Mouse (Mus musculus): ENCODE measurements around the gene Slfn9. TPM values are rescaled to one million over a fixed set of nuclear protein-coding genes. Genes with fewer than 3 reads are reported as not detected.

The Slfn9 gene
- polyA plus RNA-seq, 1 experiment from 2014 or later = 5.4 TPM

DNA sequence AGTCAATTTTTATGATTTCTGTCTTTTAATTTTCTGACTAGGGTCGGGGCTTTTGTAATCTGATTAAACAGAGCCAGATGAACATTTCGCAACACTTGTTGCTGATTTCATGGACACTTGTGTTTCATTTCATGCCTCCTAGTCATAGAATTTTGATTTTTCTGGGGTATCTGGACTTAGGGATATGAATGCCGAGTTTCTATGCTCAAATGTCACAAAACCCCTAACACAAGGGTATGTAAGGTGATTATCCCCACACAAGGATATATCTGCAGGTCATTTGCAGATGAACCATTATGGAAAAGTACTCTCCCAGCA lies 62.0 kb downstream of the Slfn9 start:
- POLR2A ChIA-PET = no interaction called here
- CTCF ChIA-PET = no interaction called here
- no peak for ATAC-seq
- no peak for DNase-seq (ENCODE audit: low read depth, low spot score)
- in situ Hi-C loops (cut with MboI; ENCODE audit: low pct_unique_long_range_greater_than_20kb) = no loop called here
- H3K27me3 ChIP-seq = no peaks in the 10 kb centered on the region
- TF ChIP-seq CTCF (IDR thresholded peaks at IDR 0.05) = no peak

DNA sequence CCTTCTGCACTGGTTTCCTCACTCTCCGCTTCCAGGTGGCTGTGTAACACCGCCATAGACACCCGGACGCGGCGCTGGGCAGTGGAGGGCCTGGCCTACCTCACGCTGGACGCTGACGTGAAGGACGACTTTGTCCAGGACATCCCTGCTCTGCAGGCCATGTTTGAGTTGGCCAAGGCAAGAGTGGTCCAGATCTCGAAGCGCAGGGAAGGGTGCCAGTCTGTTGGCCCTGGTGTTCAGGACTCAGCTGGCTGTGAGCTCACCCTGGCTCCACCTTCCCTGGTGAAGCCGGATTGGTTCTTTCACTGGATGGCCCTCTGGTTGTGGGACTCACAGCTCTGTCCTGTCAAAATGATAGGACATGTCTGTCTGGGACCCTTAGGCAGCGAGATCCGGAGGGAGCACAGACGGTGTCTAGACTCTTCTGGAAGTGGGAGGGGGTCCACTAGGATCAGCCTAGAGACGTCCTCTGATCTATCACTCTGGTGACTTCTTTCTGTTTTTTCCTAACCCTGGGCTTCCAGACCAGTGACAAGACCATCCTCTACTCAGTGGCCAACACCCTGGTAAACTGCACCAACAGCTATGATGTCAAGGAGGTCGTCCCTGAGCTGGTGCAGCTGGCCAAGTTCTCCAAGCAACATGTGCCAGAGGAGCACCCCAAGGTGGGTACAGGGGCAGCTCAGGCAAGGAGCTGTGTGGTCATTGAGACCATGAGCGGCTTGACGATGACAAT lies 62.6 kb downstream of the Slfn9 start:
- no peak for DNase-seq (ENCODE audit: low read depth, low spot score)
- CTCF ChIA-PET = no interaction called here
- POLR2A ChIA-PET = no interaction called here
- no peak for TF ChIP-seq CTCF (IDR thresholded peaks at IDR 0.05)
- no peaks in the 10 kb centered on the region for H3K27me3 ChIP-seq
- in situ Hi-C loops (cut with MboI; ENCODE audit: low pct_unique_long_range_greater_than_20kb) = no loop called here
- no peak for ATAC-seq

Other genes starting within 250 kb of the Slfn9 start
- 0.47 TPM for gene Cct6b, start 227.5 kb downstream of the Slfn9 start, polyA plus RNA-seq (2021)
- gene Zfp830, start 227.5 kb downstream of the Slfn9 start, polyA plus RNA-seq (2021) = 21.0 TPM
- 29.5 TPM for gene Lig3, start 210.7 kb downstream of the Slfn9 start, polyA plus RNA-seq (2021)
- 12.7 TPM for gene Rffl, start 120.6 kb downstream of the Slfn9 start, polyA plus RNA-seq (2021)
- 20.3 TPM for gene Rad51d, start 101.2 kb downstream of the Slfn9 start, polyA plus RNA-seq (2021)
- gene Fndc8, start 99.7 kb downstream of the Slfn9 start, polyA plus RNA-seq (2021) = 0.03 TPM
- 20.4 TPM for gene Nle1, start 83.4 kb downstream of the Slfn9 start, polyA plus RNA-seq (2021)
- not detected for gene Unc45b, start 81.3 kb downstream of the Slfn9 start, polyA plus RNA-seq (2021)
- gene Slfn5, start 40.5 kb downstream of the Slfn9 start, polyA plus RNA-seq (2021) = not detected
- gene Slfn8, start 29.0 kb upstream of the Slfn9 start, polyA plus RNA-seq (2021) = 0.92 TPM
- gene Slfn2, start 73.3 kb upstream of the Slfn9 start, polyA plus RNA-seq (2021) = 0.10 TPM
- gene Slfn1, start 125.0 kb upstream of the Slfn9 start, polyA plus RNA-seq (2021) = not detected
- gene Slfn4, start 183.4 kb upstream of the Slfn9 start, polyA plus RNA-seq (2021) = 0.01 TPM
- gene Slfn3, start 199.5 kb upstream of the Slfn9 start, polyA plus RNA-seq (2021) = not detected